Mouse (Mus musculus) bone marrow, adult 2 months (tissue): ENCODE data around the gene Birc3.

ENCODE experiments used
- CTCF ChIP-seq: fragments of 200-500 bp; IDR thresholded peaks from 2 replicates; pipeline ENCODE4 v1.5.1; 2011; ENCODE audit warnings: low read length, control low read depth; ENCODE audit not compliant: control insufficient read depth, insufficient read depth
- POLR2A ChIP-seq: fragments of 200-500 bp; IDR thresholded peaks from 2 replicates; pipeline ENCODE4 v1.6.1; 2011; ENCODE audit warnings: low read depth, mild to moderate bottlenecking, control low read depth, low read length, borderline replicate concordance; ENCODE audit not compliant: control insufficient read depth

- TF ChIP-seq CTCF (no peak), POLR2A (no peak)
Observed at GRCm38 (mm10) chr9:7852346-7853230, 20.4 kb downstream of the Birc3 start.
